Mouse (Mus musculus): Measurements from ENCODE around the gene Amdhd2.

The Amdhd2 gene

GRCm38 (mm10) chr17:24197032-24197824, 33.7 kb upstream of the Amdhd2 start:
- no peak for DNase-seq

- DNase-seq, result no peak
Measured at GRCm38 (mm10) chr17:24195349-24195748, 31.8 kb upstream of the Amdhd2 start.

- DNase-seq, result no peak
Measured at GRCm38 (mm10) chr17:24193769-24194168, 30.2 kb upstream of the Amdhd2 start.

- DNase-seq, result no peak
Measured at GRCm38 (mm10) chr17:24193268-24193667, 29.7 kb upstream of the Amdhd2 start.

GRCm38 (mm10) chr17:24192848-24193247, 29.3 kb upstream of the Amdhd2 start:
- no peak for DNase-seq

- no peak for DNase-seq
Measured at GRCm38 (mm10) chr17:24191481-24191880, 27.9 kb upstream of the Amdhd2 start.

- DNase-seq, result no peak
Measured at GRCm38 (mm10) chr17:24190934-24191333, 27.4 kb upstream of the Amdhd2 start.

GRCm38 (mm10) chr17:24174259-24174658, 10.7 kb upstream of the Amdhd2 start:
- DNase-seq, result no peak

GRCm38 (mm10) chr17:24173423-24173822, 9.9 kb upstream of the Amdhd2 start:
- peak in 1 of 2 experiments; percentile 76 for DNase-seq

- DNase-seq, result no peak
Measured at GRCm38 (mm10) chr17:24171738-24172137, 8.2 kb upstream of the Amdhd2 start.

GRCm38 (mm10) chr17:24170729-24171128, 7.2 kb upstream of the Amdhd2 start:
- no peak for DNase-seq

GRCm38 (mm10) chr17:24170125-24170524, 6.6 kb upstream of the Amdhd2 start:
- DNase-seq, result no peak

- DNase-seq, result peak; percentile 95 to 97
Measured at GRCm38 (mm10) chr17:24169317-24170065, 5.9 kb upstream of the Amdhd2 start, which contains the start of gene Atp6v0c. Gene Atp6v0c (minus strand): TSS chr17:24169702.

GRCm38 (mm10) chr17:24168590-24169277, 5.2 kb upstream of the Amdhd2 start:
- peak; percentile 49 to 63 for DNase-seq

GRCm38 (mm10) chr17:24167891-24168505, 4.4 kb upstream of the Amdhd2 start:
- peak in 1 of 2 experiments; percentile 28 for DNase-seq

GRCm38 (mm10) chr17:24167120-24167519, 3.6 kb upstream of the Amdhd2 start:
- DNase-seq, result peak in 1 of 2 experiments; percentile 45

- DNase-seq, result peak; percentile 76 to 82
Measured at GRCm38 (mm10) chr17:24164566-24165259, 1.1 kb upstream of the Amdhd2 start.

GRCm38 (mm10) chr17:24162584-24163175, 886 bp downstream of the Amdhd2 start:
- peak; percentile 87 to 91 for DNase-seq

- DNase-seq, result no peak
Measured at GRCm38 (mm10) chr17:24161466-24161865, 2.1 kb downstream of the Amdhd2 start.

GRCm38 (mm10) chr17:24157526-24157925, 6.0 kb downstream of the Amdhd2 start:
- no peak for DNase-seq

- DNase-seq, result no peak
Measured at GRCm38 (mm10) chr17:24157121-24157520, 6.4 kb downstream of the Amdhd2 start.

- DNase-seq, result no peak
Measured at GRCm38 (mm10) chr17:24156394-24156793, 7.2 kb downstream of the Amdhd2 start.
